Mouse (Mus musculus) G1E-ER4 (cell line): ENCODE data around the gene Ppp1r18. TPM values are rescaled to one million over a fixed set of nuclear protein-coding genes. Genes with fewer than 3 reads are reported as not detected.

Experiments
- GATA1 ChIP-seq: IDR thresholded peaks from one replicate; pipeline ENCODE4 v1.8.0; 2012; ENCODE audit warnings: low read length, inconsistent platforms
- polyA plus RNA-seq: library from polyadenylated mRNA; stranded (reverse); fragments of >175 nt; gene quantifications from 2 replicates; pipeline ENCODE4 v1.2.3, GENCODE M21; 2012

Gene Ppp1r18
- polyA plus RNA-seq, 1 experiment, result 37.7 TPM

DNA sequence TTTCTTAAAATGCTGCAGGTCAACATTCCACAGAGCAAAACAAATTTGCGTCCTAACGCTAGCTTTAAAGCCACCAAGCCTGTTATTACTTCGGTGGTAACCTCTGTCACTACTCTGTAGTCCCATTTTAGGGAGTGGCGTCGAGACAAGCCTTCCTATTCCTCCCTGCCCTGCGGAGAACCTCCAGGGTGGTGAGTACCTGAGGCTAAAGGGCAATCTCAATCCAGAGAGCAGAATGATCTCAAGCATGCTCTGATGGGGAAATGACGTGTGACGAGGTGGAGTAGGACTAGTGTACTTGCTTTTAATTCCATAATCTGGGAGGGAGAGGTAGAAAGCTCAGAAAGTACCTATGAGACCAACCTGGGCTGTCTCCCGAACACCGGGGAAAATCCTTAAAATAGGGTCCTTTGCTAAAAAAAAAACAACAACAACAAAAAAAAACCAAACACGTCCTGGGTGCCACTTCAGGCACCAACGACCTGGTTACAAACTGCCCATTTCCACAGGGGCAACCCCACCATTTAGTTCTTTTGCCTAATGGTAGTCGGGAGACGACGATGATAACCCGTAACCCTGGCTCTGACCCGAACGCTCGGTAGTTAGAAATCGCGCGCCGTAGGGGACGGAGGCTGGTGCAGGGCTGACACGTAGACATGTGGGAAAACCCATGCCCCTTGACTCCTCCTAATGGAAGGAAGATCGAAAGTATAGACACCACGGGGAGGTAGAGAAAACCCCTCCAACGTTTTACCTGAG, 50.3 kb downstream of the Ppp1r18 start:
- TF ChIP-seq GATA1, result no peak

DNA sequence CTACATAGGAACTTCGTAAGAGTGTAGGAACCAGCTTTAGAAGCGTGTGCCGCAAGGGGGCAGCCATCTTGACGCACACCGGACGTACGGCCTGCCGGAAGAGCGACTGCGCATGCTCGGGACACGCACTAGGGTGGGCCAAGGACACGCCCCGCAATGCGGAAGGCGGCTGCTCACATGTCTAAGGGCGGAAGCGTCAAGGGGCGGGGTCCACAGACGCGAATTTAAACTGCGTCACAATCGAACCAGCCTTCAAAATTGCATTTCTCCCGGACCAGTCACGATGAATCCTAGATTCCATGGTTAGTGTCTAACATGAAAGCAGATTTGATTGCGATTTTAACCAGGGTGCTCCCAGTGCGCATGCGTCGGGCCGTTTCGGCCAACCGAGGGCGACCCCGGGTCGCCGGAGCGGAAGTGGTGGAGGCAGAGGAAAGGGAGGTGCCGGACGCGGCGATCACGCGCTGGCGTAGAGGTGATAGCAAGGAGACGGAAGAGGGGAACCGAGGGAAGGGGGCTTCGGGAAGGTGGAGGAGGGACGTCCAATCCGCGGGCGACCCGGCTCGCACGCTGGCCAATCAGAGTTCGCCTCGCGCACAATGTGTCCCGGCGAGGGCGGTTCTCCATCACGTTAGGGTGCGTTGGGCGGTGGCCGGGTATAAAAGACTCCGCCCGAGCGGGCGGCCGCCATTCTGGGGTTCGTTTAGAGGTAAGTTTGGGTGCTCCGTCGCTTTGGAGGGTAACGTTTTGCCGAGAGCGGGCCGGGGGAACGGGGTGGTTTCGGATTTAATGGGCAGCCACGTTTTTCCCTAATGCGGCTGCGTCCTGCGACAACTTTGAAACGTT, 51.1 kb downstream of the Ppp1r18 start, which contains the start of the genes Mrps18b and Ppp1r10:
TSS of gene Mrps18b (minus strand) at position 93 of the 846 bp plus-strand sequence.
TSS of gene Ppp1r10 (plus strand) at position 138 of the 846 bp plus-strand sequence.
- no peak for TF ChIP-seq GATA1

DNA sequence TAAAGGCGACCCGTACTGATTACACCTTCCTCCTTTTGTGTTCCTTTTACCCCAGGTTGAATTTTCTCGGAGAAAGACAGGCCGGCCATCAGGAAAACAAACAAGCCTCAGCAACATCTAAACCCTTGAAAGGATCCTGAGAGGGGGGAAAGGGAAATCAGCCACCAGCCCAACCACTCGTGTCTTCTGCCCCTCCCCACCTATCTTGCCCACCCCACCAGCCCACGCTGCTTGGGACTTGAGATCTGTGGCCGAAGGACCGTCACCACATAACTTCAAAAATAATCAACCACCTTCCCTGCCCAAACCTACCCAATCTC, 51.7 kb downstream of the Ppp1r18 start:
- no peak for TF ChIP-seq GATA1

DNA sequence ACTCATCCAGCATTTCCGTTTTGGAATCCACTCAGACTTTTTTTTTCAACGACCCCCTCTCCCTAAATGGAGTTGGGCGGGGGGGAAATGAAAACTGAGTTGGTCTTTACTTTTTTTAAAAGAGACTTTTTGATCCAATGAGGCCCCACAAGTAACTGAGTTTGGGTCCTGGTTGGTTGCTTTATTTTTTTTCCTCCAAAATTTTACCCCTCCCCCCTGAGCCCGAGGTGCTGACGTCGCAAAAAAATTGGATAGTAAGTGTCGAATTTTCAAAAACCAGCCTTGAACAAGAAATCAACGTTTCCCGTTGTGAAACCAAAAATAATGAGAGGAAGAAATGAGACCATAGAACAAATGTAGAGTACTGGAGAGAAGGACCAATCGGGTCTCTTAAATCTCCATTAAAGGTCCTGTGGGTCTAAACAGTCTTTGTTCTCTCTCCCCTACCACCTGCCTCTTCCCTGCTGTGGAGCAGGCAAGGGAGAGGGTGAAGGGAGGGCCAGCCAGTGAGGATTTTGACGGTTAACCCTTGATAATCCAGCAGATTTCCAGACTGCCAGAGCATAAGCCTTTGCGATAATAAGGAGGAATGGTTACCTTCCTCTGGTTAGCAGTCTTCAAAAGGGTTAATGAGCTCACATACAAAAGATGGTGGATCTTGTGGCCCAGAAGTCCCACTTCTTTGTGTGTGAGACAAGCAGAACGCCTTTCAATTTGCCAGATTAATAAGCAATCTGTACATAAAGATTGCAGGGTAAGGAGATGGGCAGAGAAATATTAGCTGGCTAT, 52.3 kb downstream of the Ppp1r18 start:
- no peak for TF ChIP-seq GATA1

DNA sequence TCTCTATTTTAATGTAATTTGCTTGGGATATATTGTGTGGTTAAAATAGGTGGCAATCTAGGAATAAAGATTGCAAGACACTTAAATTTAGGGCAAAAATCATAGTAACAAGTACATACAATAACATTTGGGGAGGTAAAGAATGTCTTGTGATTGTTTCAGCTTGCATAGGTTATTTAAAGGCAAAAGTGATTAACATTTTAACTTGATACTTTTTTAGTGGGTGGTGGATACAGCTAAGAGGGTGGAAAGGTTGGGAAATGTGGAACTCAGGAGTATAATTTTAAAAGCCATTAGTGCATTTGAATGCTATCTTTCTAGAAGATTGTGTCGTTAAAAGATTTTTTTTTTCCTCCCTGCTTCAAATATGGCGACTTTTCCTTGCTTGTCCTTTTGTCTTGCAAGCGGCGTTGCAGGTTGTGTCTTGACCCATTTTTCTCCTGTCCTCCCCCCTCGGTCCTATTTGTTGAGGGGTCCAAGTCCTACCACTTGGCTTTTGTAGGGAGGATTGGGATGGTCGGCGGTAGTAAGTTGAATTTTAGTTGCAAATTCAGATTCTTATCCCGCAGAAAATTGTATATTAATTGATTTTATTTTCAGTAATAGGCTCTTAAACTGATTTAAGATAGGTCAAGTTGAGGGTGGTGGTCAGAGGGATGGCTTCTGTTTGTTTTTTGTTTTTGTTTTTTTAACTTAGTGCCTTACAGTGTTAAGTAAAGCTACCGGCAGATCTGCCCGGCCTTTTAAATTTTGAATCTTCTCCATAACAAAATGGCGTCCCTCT, 53.1 kb downstream of the Ppp1r18 start:
- no peak for TF ChIP-seq GATA1

DNA sequence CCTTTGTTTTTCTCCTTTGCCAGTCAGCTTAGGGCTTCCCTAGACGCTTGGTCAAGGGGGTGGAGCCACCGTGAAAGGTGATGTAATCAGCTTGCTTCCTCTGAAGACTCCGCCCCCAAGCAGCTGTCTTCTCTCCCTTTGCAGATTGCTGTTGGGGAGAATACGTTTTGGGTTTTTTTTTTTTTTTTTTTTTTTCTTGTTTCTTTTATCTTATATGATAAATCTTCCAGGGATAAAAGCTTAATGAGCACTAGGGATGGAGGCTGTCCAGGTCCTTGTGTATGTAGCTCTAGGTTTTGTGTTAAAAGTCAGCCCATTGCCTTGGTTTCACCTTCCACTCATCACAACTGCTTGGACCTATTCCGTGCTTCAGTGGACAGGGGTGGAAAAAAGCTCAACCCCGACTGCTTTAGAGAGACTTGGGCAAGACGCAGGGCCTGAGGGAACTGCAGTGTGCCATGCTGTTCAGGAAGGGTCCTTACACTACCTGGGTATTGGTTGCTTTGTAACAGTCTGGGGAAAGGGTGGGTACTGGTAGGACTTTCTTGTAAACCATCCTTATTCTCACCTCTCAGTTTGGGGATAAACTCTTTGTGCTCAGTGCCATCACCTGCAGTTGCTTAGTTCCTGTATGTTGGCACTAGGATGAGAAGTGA, 53.8 kb downstream of the Ppp1r18 start:
- TF ChIP-seq GATA1, result no peak

DNA sequence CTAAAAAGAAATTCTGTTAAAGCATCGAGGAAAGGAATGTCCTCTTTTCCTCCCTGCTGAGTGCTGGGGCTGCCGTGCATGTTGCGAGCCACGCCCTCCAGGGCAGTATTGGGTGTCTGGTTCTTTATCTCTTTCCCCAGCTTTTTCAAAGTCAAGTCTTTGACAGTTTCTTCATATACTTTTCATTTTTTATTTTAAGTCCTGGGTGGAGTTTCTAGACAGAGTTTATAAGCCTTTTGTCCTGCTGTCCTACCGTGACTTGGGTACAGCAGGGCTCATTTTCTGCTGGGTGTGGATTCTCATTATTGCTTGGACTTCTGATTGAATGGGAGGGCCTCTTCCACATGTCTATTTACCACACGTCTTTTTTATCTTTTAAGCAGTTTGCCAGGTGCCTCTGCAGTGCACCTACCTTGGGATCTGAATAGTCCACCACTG, 54.5 kb downstream of the Ppp1r18 start:
- no peak for TF ChIP-seq GATA1

DNA sequence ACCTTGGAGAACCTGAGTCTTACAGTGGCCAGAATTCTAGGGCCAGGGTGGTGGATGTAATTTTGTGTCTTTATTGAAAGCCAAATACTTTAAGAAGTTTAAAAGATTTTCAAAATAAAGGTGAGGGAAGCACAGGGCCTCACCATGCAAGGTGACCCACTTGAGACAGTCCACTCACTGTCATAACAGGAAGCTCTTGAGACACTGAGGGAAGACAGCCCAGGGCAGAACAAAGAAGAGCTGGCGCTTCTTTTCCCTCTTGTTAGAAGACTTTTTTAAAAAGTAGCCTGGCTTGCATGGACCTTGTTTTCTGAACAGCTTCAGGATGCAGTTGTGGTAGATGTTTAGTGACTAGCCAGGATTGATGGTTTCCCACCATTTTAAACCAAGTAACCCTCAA, 55.0 kb downstream of the Ppp1r18 start:
- no peak for TF ChIP-seq GATA1

DNA sequence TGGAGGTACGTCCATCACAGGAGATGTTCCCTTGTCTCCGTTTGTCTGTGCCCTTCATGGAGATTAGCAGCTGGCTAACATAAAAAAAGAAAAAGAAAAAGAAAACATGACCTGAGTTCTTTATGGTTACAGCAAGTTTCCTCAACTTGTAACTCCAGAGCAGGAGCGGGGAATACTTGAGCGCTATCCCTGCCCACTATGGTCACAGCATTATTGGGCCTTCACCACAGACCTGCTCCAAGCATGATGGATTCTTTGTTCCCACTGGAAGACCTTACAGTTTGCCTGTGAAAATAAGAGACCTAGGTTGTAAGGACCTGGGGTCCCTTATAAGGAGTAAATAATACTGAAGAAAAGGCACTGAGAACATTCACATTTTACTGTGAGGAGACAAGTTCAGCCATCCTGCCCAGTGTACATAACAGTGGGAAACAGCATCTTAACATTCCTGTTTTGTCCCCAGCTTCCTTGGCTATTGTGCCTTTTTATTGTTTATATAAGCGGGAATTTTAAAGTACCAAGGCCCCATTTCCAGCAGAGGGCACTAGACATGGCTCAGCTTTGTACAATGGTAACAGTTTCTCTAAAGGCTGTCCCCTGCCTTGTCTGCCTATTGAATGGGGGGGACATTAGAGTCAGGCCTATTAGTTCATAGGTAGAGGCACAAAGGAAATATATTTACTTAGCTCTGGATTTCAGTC, 55.6 kb downstream of the Ppp1r18 start:
- TF ChIP-seq GATA1, result no peak

DNA sequence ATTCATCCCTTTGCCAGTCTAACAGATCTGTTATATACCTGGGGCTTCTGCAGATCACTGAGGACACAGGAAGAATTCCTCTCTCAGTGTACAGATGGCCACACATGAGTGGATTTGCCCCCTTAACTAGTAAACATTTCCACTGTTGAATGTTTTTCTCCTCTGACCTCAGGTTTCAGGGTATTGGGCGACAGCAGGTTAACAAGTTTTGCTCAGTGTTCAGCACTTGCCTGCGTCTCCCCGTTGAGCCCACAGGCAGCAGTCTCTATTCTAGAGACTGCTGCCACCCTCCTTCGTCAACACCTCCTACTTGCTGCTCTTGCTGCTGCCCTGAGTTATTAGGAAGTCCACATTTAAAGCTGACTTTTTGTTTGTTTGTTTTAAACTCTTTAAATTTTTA, 56.3 kb downstream of the Ppp1r18 start:
- TF ChIP-seq GATA1, result no peak

DNA sequence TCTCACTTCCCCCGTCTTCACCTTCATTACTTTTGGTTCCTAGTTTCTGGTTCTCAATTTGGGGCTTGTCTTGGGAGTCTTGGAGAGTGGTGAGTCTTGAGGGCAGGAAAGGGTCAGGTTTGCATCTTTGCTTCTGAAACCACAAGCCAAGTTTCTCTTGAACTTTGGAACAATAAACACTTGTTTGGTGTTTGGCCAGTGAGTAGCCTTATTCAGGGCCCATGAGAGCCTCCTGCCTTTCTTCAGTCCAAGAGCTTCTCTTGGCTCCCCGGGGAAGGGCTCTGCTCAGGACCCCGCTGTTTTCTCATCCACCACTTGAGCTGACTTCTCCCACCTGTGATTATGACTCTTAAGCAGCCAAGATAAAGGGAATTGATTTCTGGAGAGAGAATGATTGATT, 57.2 kb downstream of the Ppp1r18 start:
- no peak for TF ChIP-seq GATA1

DNA sequence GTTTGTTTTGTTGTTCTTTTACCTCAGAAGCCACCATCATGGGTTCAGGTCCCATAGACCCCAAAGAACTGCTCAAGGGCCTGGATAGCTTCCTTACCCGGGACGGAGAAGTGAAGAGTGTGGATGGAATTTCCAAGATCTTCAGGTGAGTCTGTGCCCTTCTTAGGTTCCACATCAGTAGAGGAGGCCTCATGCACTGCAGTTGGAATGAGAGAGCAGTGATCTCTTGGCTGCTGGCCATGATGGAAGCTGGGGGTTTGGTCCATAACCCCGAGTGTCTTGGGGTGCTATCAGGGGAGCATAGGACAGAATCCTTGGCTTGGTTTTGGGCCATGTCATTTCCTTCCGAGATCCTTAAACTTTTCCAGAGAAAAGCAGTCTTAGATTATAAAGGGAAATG, 57.9 kb downstream of the Ppp1r18 start:
- TF ChIP-seq GATA1, result no peak

Other genes with a start within 250 kb of the Ppp1r18 start
- gene Gm9573, start 239.0 kb upstream of the Ppp1r18 start, polyA plus RNA-seq, result not detected in 2 replicates
- gene Mucl3, start 221.9 kb upstream of the Ppp1r18 start, polyA plus RNA-seq, result not detected in 2 replicates
- gene Vars2, start 198.0 kb upstream of the Ppp1r18 start, polyA plus RNA-seq, result 100 and 135 TPM in 2 replicates
- 20.1 and 28.1 TPM in 2 replicates for gene Gtf2h4, start 191.9 kb upstream of the Ppp1r18 start, polyA plus RNA-seq
- gene Ddr1, start 161.0 kb upstream of the Ppp1r18 start, polyA plus RNA-seq, result 0.02 and 0.03 TPM in 2 replicates
- 33.3 and 33.4 TPM in 2 replicates for gene Ier3, start 43.9 kb upstream of the Ppp1r18 start, polyA plus RNA-seq
- gene Flot1, start 42.4 kb upstream of the Ppp1r18 start, polyA plus RNA-seq, result 85.3 and 87.0 TPM in 2 replicates
- 178 and 400 TPM in 2 replicates for gene Tubb5, start 27.3 kb upstream of the Ppp1r18 start, polyA plus RNA-seq
- gene Mdc1, start 24.1 kb upstream of the Ppp1r18 start, polyA plus RNA-seq, result 22.5 and 24.1 TPM in 2 replicates
- gene Nrm, start 4.3 kb upstream of the Ppp1r18 start, polyA plus RNA-seq, result 13.8 and 21.9 TPM in 2 replicates
- 65.8 and 80.6 TPM in 2 replicates for gene Dhx16, start 14.2 kb downstream of the Ppp1r18 start, polyA plus RNA-seq
- gene 2310061I04Rik, start 31.8 kb downstream of the Ppp1r18 start, polyA plus RNA-seq, result 197 and 224 TPM in 2 replicates
- gene Atat1, start 44.5 kb downstream of the Ppp1r18 start, polyA plus RNA-seq, result 13.6 and 20.0 TPM in 2 replicates
- gene Mrps18b, start 50.8 kb downstream of the Ppp1r18 start, polyA plus RNA-seq, result 6.5 and 7.3 TPM in 2 replicates
- 47.9 and 54.1 TPM in 2 replicates for gene Ppp1r10, start 50.8 kb downstream of the Ppp1r18 start, polyA plus RNA-seq
- gene Abcf1, start 104.2 kb downstream of the Ppp1r18 start, polyA plus RNA-seq, result 160 and 207 TPM in 2 replicates
- gene Gnl1, start 114.3 kb downstream of the Ppp1r18 start, polyA plus RNA-seq, result 117 and 120 TPM in 2 replicates
- gene Prr3, start 114.6 kb downstream of the Ppp1r18 start, polyA plus RNA-seq, result 37.1 and 43.4 TPM in 2 replicates
- 0.12 and 0.15 TPM in 2 replicates for gene H2-T24, start 155.0 kb downstream of the Ppp1r18 start, polyA plus RNA-seq
- 4.8 and 5.6 TPM in 2 replicates for gene H2-T23, start 167.3 kb downstream of the Ppp1r18 start, polyA plus RNA-seq
- 4.0 and 6.0 TPM in 2 replicates for gene H2-T22, start 177.2 kb downstream of the Ppp1r18 start, polyA plus RNA-seq
- gene Gm6034, start 177.4 kb downstream of the Ppp1r18 start, polyA plus RNA-seq, result not detected in 2 replicates
- gene Gm11127, start 192.8 kb downstream of the Ppp1r18 start, polyA plus RNA-seq, result not detected in 2 replicates